ENCODE assay signal across 11 mouse cellular contexts in genomic region chr19:53075896-53076237, GRCm38 (mm10). TPM values are rescaled to one million over a fixed set of nuclear protein-coding genes. Genes with fewer than 3 reads are reported as not detected.
DNase-seq lines count a peak whose midpoint lies in the region; ATAC-seq and TF ChIP-seq lines count a peak whose summit lies in the region.
"Had no signal": no experiment of that assay in that cellular context is flagged by ENCODE, and none has a peak within 500 bp of the region (broad histone marks: within the 10 kb centered on the region; RNA-seq: fewer than 3 reads in every experiment).

No protein-coding gene starts in this region.

- intact Hi-C loops in heart, postnatal 36 days (cut with DNase I) = no loop called here

- no peaks in the 10 kb centered on the region for H3K27me3 ChIP-seq in embryonic facial prominence, embryonic 13.5 days
- H3K27me3 ChIP-seq in limb, embryonic 14.5 days (ENCODE audit: control insufficient read depth, insufficient read depth, low read length) = no peaks in the 10 kb centered on the region
- H3K27me3 ChIP-seq in hindbrain, embryonic 13.5 days = no peaks in the 10 kb centered on the region

- H3K9me3 ChIP-seq in embryonic facial prominence, embryonic 13.5 days = no peaks in the 10 kb centered on the region
- no peaks in the 10 kb centered on the region for H3K9me3 ChIP-seq in limb, embryonic 14.5 days (ENCODE audit: control insufficient read depth, low read length)
- no peaks in the 10 kb centered on the region for H3K9me3 ChIP-seq in hindbrain, embryonic 13.5 days

- 72% methylated on average over 11 of the region's 11 CpGs for WGBS in embryonic facial prominence, embryonic 13.5 days
- WGBS in limb, embryonic 14.5 days = 68% methylated on average over 11 of the region's 11 CpGs
- 91% methylated on average over 11 of the region's 11 CpGs for WGBS in hindbrain, embryonic 13.5 days

- H3K4me1 ChIP-seq in embryonic facial prominence, embryonic 13.5 days = peaks cover 59% of the 10 kb centered on the region
- H3K4me1 ChIP-seq in limb, embryonic 14.5 days (ENCODE audit: control insufficient read depth, insufficient read depth, low read length) = peaks cover 50% of the 10 kb centered on the region
- H3K4me1 ChIP-seq in hindbrain, embryonic 13.5 days (replicated peaks) = no peaks in the 10 kb centered on the region; the same call in 1 of the 2 replicates

- peak overlapping the region; percentile 89 for H3K27ac ChIP-seq in layer of hippocampus, adult 2 months
- peak overlapping the region; percentile 69 for H3K27ac ChIP-seq in embryonic facial prominence, embryonic 13.5 days
- H3K27ac ChIP-seq in limb, embryonic 14.5 days (replicated peaks; ENCODE audit: low read depth, low read length) = 0 out of 2 replicates have a peak overlapping the region, but pooled peaks have one; percentile 16
- H3K27ac ChIP-seq in hindbrain, embryonic 13.5 days = no peak overlapping the region
- H3K27ac ChIP-seq: hindbrain, embryonic 14.5 days had no signal

- TF ChIP-seq CTCF in layer of hippocampus, adult 2 months (conservative IDR thresholded peaks at IDR 0.05) = no peak

- ATAC-seq in embryonic facial prominence, embryonic 13.5 days (ENCODE audit: insufficient number of reproducible peaks, insufficient read depth, low FRiP score, low TSS enrichment, low read depth) = no peak
- no peak for ATAC-seq in limb, embryonic 14.5 days (ENCODE audit: low FRiP score, low read depth)
- ATAC-seq in hindbrain, embryonic 13.5 days (ENCODE audit: low FRiP score) = no peak

- DNase-seq in heart, adult 11 months = peak; percentile 93
- no peak for DNase-seq in heart, postnatal 36 days
- no peak for DNase-seq in layer of hippocampus, adult 2 months (ENCODE audit: low spot score in 2 of 2)
- no peak for DNase-seq in layer of hippocampus, postnatal 36 days
- no peak for DNase-seq in limb, embryonic 14.5 days (ENCODE audit: low spot score)
- DNase-seq in adrenal gland, postnatal 10 days = no peak
- DNase-seq: thymus, adult 18-20 months had no signal

- no peak for TF ChIP-seq POLR2A in limb, embryonic 14.5 days (IDR thresholded peaks at IDR 0.05; ENCODE audit: borderline replicate concordance, extremely low read depth, insufficient read depth, insufficient read length)

- H3K4me2 ChIP-seq in embryonic facial prominence, embryonic 13.5 days = no peak overlapping the region
- H3K4me2 ChIP-seq in limb, embryonic 14.5 days (replicated peaks; ENCODE audit: low read depth, low read length, severe bottlenecking) = no peak overlapping the region
- H3K4me2 ChIP-seq in hindbrain, embryonic 13.5 days = no peak overlapping the region
- H3K4me2 ChIP-seq: hindbrain, embryonic 14.5 days; midbrain, embryonic 11.5 days had no signal

- H3K9ac ChIP-seq in embryonic facial prominence, embryonic 13.5 days = no peak overlapping the region
- no peak overlapping the region for H3K9ac ChIP-seq in limb, embryonic 14.5 days (ENCODE audit: low read depth, low read length, severe bottlenecking)
- no peak overlapping the region for H3K9ac ChIP-seq in hindbrain, embryonic 13.5 days
- H3K9ac ChIP-seq: hindbrain, embryonic 14.5 days had no signal

- H3K36me3 ChIP-seq in embryonic facial prominence, embryonic 13.5 days = no peaks in the 10 kb centered on the region
- H3K36me3 ChIP-seq in limb, embryonic 14.5 days (ENCODE audit: control insufficient read depth, insufficient read depth, low read length) = no peaks in the 10 kb centered on the region
- H3K36me3 ChIP-seq in hindbrain, embryonic 13.5 days = no peaks in the 10 kb centered on the region

- H3K4me3 ChIP-seq in layer of hippocampus, adult 2 months = peak overlapping the region; percentile 23; the same call in 1 of the 2 replicates
- no peak overlapping the region for H3K4me3 ChIP-seq in embryonic facial prominence, embryonic 13.5 days
- H3K4me3 ChIP-seq in limb, embryonic 14.5 days (replicated peaks; ENCODE audit: low read length) = no peak overlapping the region
- no peak overlapping the region for H3K4me3 ChIP-seq in hindbrain, embryonic 13.5 days

RNA-seq across cellular contexts. Expression of gene Xpnpep1, which starts 35.9 kb away (rescaled TPM):
- total RNA-seq in heart, postnatal 36 days (2021) = 10 to 100 TPM; 79.1 to 85.7 TPM
- 10 to 100 TPM; 78.7 to 82.9 TPM for total RNA-seq in layer of hippocampus, adult 2 months (2021)
- total RNA-seq in layer of hippocampus, postnatal 36 days (2021) = 10 to 100 TPM; 87.6 to 88.9 TPM
- polyA plus RNA-seq in embryonic facial prominence, embryonic 13.5 days (2015; fragmentation: Nextera tagmentation; extraction: Ambion mirVana) = 134 and 146 TPM in 2 replicates
- 101 and 111 TPM in 2 replicates for polyA plus RNA-seq in limb, embryonic 14.5 days (2012; rRNA removed)
- 157 and 159 TPM in 2 replicates for polyA plus RNA-seq in limb, embryonic 14.5 days (2014; fragmentation: Nextera tagmentation; extraction: Ambion mirVana)
- total RNA-seq in adrenal gland, postnatal 10 days (2021) = 100 to 1,000 TPM; 103 to 105 TPM
- polyA plus RNA-seq in hindbrain, embryonic 13.5 days (2015; fragmentation: Nextera tagmentation; extraction: Ambion mirVana) = 132 and 138 TPM in 2 replicates
